Mouse (Mus musculus) adrenal gland (tissue): Measurements from ENCODE around the gene Relch.
"Not testable (repeated sequence)": the region's sequence is repeated elsewhere in the genome, so short reads cannot be mapped to it uniquely, and the experiment has no call there.

ENCODE experiments used
- intact Hi-C: fragments of 180-260 bp; cut with DNase I; formaldehyde crosslinking; loops from one replicate; pipeline ENCODE4 v1.15.1; 2025

Gene Relch

GRCm38 (mm10) chr1:105739493-105739892, 75.8 kb downstream of the Relch start:
- intact Hi-C loops: loop anchor here (10.0 kb wide), 1 partner anchor 295 kb away; no protein-coding TSS in a partner anchor

- intact Hi-C loops: no loop called here
Observed at GRCm38 (mm10) chr1:105742481-105742880, 78.8 kb downstream of the Relch start.

GRCm38 (mm10) chr1:105746444-105746843, 82.8 kb downstream of the Relch start:
- intact Hi-C loops: no loop called here

GRCm38 (mm10) chr1:105746858-105747596, 83.4 kb downstream of the Relch start:
- intact Hi-C loops: no loop called here

- intact Hi-C loops: no loop called here
Observed at GRCm38 (mm10) chr1:105748091-105748799, 84.6 kb downstream of the Relch start.

GRCm38 (mm10) chr1:105752196-105752595, 88.5 kb downstream of the Relch start:
- intact Hi-C loops: no loop called here

- intact Hi-C loops: no loop called here
Observed at GRCm38 (mm10) chr1:105752944-105753343, 89.3 kb downstream of the Relch start.

GRCm38 (mm10) chr1:105758798-105759197, 95.1 kb downstream of the Relch start:
- intact Hi-C loops: no loop called here

GRCm38 (mm10) chr1:105759422-105760165, 95.9 kb downstream of the Relch start:
- intact Hi-C loops: no loop called here

- intact Hi-C loops: no loop called here
Observed at GRCm38 (mm10) chr1:105765586-105765985, 101.9 kb downstream of the Relch start.

GRCm38 (mm10) chr1:105766099-105766498, 102.4 kb downstream of the Relch start:
- intact Hi-C loops: not testable (repeated sequence)

- intact Hi-C loops: no loop called here
Observed at GRCm38 (mm10) chr1:105768397-105768796, 104.7 kb downstream of the Relch start.

GRCm38 (mm10) chr1:105770685-105771084, 107.0 kb downstream of the Relch start:
- intact Hi-C loops: no loop called here

- intact Hi-C loops: no loop called here
Observed at GRCm38 (mm10) chr1:105776426-105776825, 112.8 kb downstream of the Relch start.

GRCm38 (mm10) chr1:105780079-105780456, 116.4 kb downstream of the Relch start:
- intact Hi-C loops: no loop called here

GRCm38 (mm10) chr1:105780457-105781364, 117.0 kb downstream of the Relch start, which contains the start of gene Tnfrsf11a:
Gene Tnfrsf11a (plus strand): TSS chr1:105780718.
- intact Hi-C loops: no loop called here

- intact Hi-C loops: no loop called here
Observed at GRCm38 (mm10) chr1:105781391-105782146, 117.9 kb downstream of the Relch start.

GRCm38 (mm10) chr1:105784257-105785016, 120.8 kb downstream of the Relch start:
- intact Hi-C loops: no loop called here

GRCm38 (mm10) chr1:105785146-105785545, 121.5 kb downstream of the Relch start:
- intact Hi-C loops: no loop called here
